Mouse (Mus musculus): ENCODE measurements around the gene Prkx. TPM values are rescaled to one million over a fixed set of nuclear protein-coding genes. Genes with fewer than 3 reads are reported as not detected.

Gene Prkx
- total RNA-seq (2021), result 10 to 100 TPM; 12.0 to 13.3 TPM
- long read RNA-seq, experiment 1, full-length matches to known transcripts, result 2 of 6 reads
- long read RNA-seq, experiment 1, partial matches to known transcripts, result 1 of 6 reads
- long read RNA-seq, experiment 1, other reads (novel, unspliced or antisense), result 3 of 6 reads
- long read RNA-seq, experiment 2, full-length matches to known transcripts, result 1 of 7 reads
- long read RNA-seq, experiment 2, partial matches to known transcripts, result 0 of 7 reads
- long read RNA-seq, experiment 2, other reads (novel, unspliced or antisense), result 6 of 7 reads

GRCm38 (mm10) chrX:77796238-77796835, at the start of gene Prkx:
Gene Prkx, minus strand, starts transcription at chrX:77796278.
- TF ChIP-seq CTCF (conservative IDR thresholded peaks at IDR 0.05), result no peak
- peak in 1 of 2 experiments; percentile 26 for DNase-seq (ENCODE audit: low spot score in 2 of 2)
- peak within 1 kb of the TSS; percentile 79 for H3K4me3 ChIP-seq
- H3K27ac ChIP-seq, result peak within 1 kb of the TSS; percentile 92

GRCm38 (mm10) chrX:77812031-77812430, 16.0 kb upstream of the Prkx start:
- peak; percentile 18 to 23 for DNase-seq (ENCODE audit: low spot score in 2 of 2)
- no peak overlapping the region for H3K4me3 ChIP-seq
- no peak overlapping the region for H3K27ac ChIP-seq
- peak; percentile 70 for TF ChIP-seq CTCF (conservative IDR thresholded peaks at IDR 0.05)

- H3K27ac ChIP-seq, result peak overlapping the region; percentile 89
- peak; percentile 83 for TF ChIP-seq CTCF (conservative IDR thresholded peaks at IDR 0.05)
- peak; percentile 40 to 71 for DNase-seq (ENCODE audit: low spot score in 2 of 2)
- H3K4me3 ChIP-seq, result peak overlapping the region; percentile 52
These were observed 14.6 kb upstream of the Prkx start for GRCm38 (mm10) chrX:77810608-77811206.

- no peak overlapping the region for H3K27ac ChIP-seq
- DNase-seq (ENCODE audit: low spot score in 2 of 2), result no peak
- TF ChIP-seq CTCF (conservative IDR thresholded peaks at IDR 0.05), result peak; percentile 83
- H3K4me3 ChIP-seq, result no peak overlapping the region
These were observed 12.5 kb upstream of the Prkx start for GRCm38 (mm10) chrX:77808602-77809001.

GRCm38 (mm10) chrX:77802293-77802692, 6.2 kb upstream of the Prkx start:
- Histone ChIP-seq H3K4me3 (no peak overlapping the region), H3K27ac (no peak overlapping the region)
- TF ChIP-seq CTCF (conservative IDR thresholded peaks at IDR 0.05), result no peak
- no peak for DNase-seq (ENCODE audit: low spot score in 2 of 2)

- no peak for TF ChIP-seq CTCF (conservative IDR thresholded peaks at IDR 0.05)
- DNase-seq (ENCODE audit: low spot score in 2 of 2), result no peak
- no peak overlapping the region for H3K27ac ChIP-seq
- H3K4me3 ChIP-seq, result no peak overlapping the region
These were observed 5.5 kb upstream of the Prkx start for GRCm38 (mm10) chrX:77801543-77801942.

GRCm38 (mm10) chrX:77799554-77799953, 3.5 kb upstream of the Prkx start:
- DNase-seq (ENCODE audit: low spot score in 2 of 2), result no peak
- Histone ChIP-seq H3K4me3 (no peak overlapping the region), H3K27ac (no peak overlapping the region)
- TF ChIP-seq CTCF (conservative IDR thresholded peaks at IDR 0.05), result no peak

GRCm38 (mm10) chrX:77797801-77798200, 1.7 kb upstream of the Prkx start:
- no peak overlapping the region for H3K27ac ChIP-seq
- no peak for DNase-seq (ENCODE audit: low spot score in 2 of 2)
- TF ChIP-seq CTCF (conservative IDR thresholded peaks at IDR 0.05), result no peak
- H3K4me3 ChIP-seq, result no peak overlapping the region

- peak overlapping the region; percentile 92; the same call in 1 of the 2 replicates for H3K27ac ChIP-seq
- TF ChIP-seq CTCF (conservative IDR thresholded peaks at IDR 0.05), result peak; percentile 38
- H3K4me3 ChIP-seq, result no peak overlapping the region
- no peak for DNase-seq (ENCODE audit: low spot score in 2 of 2)
These were observed 838 bp upstream of the Prkx start for GRCm38 (mm10) chrX:77796916-77797315.

- DNase-seq (ENCODE audit: low spot score in 2 of 2), result peak; percentile 87 to 89
- peak overlapping the region; percentile 92 for H3K27ac ChIP-seq
- TF ChIP-seq CTCF (conservative IDR thresholded peaks at IDR 0.05), result no peak
- peak overlapping the region; percentile 79 for H3K4me3 ChIP-seq
These were observed 262 bp downstream of the Prkx start for GRCm38 (mm10) chrX:77795858-77796174.

GRCm38 (mm10) chrX:77794962-77795857, 868 bp downstream of the Prkx start:
- peak overlapping the region; percentile 92 for H3K27ac ChIP-seq
- DNase-seq (ENCODE audit: low spot score in 2 of 2), result no peak
- no peak for TF ChIP-seq CTCF (conservative IDR thresholded peaks at IDR 0.05)
- H3K4me3 ChIP-seq, result peak overlapping the region; percentile 79

- no peak for DNase-seq (ENCODE audit: low spot score in 2 of 2)
- TF ChIP-seq CTCF (conservative IDR thresholded peaks at IDR 0.05), result no peak
- H3K27ac ChIP-seq, result peak overlapping the region; percentile 28; the same call in 1 of the 2 replicates
- H3K4me3 ChIP-seq, result no peak overlapping the region
These were observed 7.4 kb downstream of the Prkx start for GRCm38 (mm10) chrX:77788675-77789074.

GRCm38 (mm10) chrX:77786354-77786753, 9.7 kb downstream of the Prkx start:
- Histone ChIP-seq H3K27ac (no peak overlapping the region), H3K4me3 (no peak overlapping the region)
- no peak for DNase-seq (ENCODE audit: low spot score in 2 of 2)
- TF ChIP-seq CTCF (conservative IDR thresholded peaks at IDR 0.05), result no peak

Measured in layer of hippocampus, adult 2 months (tissue).